Mouse (Mus musculus) layer of hippocampus, postnatal 25 days (tissue): ENCODE results near the gene Isoc2b. TPM values are rescaled to one million over a fixed set of nuclear protein-coding genes. Genes with fewer than 3 reads are reported as not detected.
A peak's percentile ranks its signal among the peaks of the same experiment; 100 is the strongest.
"Not testable (repeated sequence)": the region's sequence is repeated elsewhere in the genome, so short reads cannot be mapped to it uniquely, and the experiment has no call there.

Source experiments
- DNase-seq, 2 experiments: peaks; one replicate each; pipeline ENCODE4 v3.0.0; 2022; ENCODE audit warnings: mixed read lengths in 2 of 2, low spot score in 1 of 2; ENCODE audit errors: extremely low spot score in 1 of 2
- total RNA-seq, 2 experiments: library from RNA; stranded (reverse); gene quantifications; 2 replicates each; pipeline ENCODE4 v1.2.3; 2021

Gene Isoc2b
- total RNA-seq, 2 experiments from 2014 or later: 5.6 to 6.0 TPM

- no peak for DNase-seq
Measured at GRCm38 (mm10) chr7:4837639-4838038, 32.4 kb downstream of the Isoc2b start.

GRCm38 (mm10) chr7:4836351-4836792 is 33.7 kb downstream of the Isoc2b start:
- DNase-seq: no peak

- DNase-seq: no peak
Measured at GRCm38 (mm10) chr7:4835631-4836327, 34.3 kb downstream of the Isoc2b start.

GRCm38 (mm10) chr7:4830476-4830875 is 39.6 kb downstream of the Isoc2b start:
- no peak for DNase-seq

GRCm38 (mm10) chr7:4825365-4825764 is 44.7 kb downstream of the Isoc2b start:
- DNase-seq: no peak

GRCm38 (mm10) chr7:4822162-4822907 is 47.7 kb downstream of the Isoc2b start:
- no peak for DNase-seq

GRCm38 (mm10) chr7:4821690-4822089 is 48.4 kb downstream of the Isoc2b start:
- DNase-seq: no peak

GRCm38 (mm10) chr7:4820925-4821324 is 49.1 kb downstream of the Isoc2b start:
- DNase-seq: not testable (repeated sequence)

GRCm38 (mm10) chr7:4816559-4816958 is 53.5 kb downstream of the Isoc2b start:
- DNase-seq: no peak

- no peak for DNase-seq
Measured at GRCm38 (mm10) chr7:4813105-4813791, 56.8 kb downstream of the Isoc2b start.

- peak; percentile 95 for DNase-seq
Measured at GRCm38 (mm10) chr7:4812303-4813104, 57.6 kb downstream of the Isoc2b start, which contains the start of gene Ube2s. Gene Ube2s, minus strand, starts transcription at chr7:4812590.

- DNase-seq: no peak
Measured at GRCm38 (mm10) chr7:4811842-4812302, 58.2 kb downstream of the Isoc2b start.

- DNase-seq: not testable (repeated sequence)
Measured at GRCm38 (mm10) chr7:4811131-4811530, 58.9 kb downstream of the Isoc2b start.

GRCm38 (mm10) chr7:4806716-4807115 is 63.3 kb downstream of the Isoc2b start:
- DNase-seq: no peak

GRCm38 (mm10) chr7:4802247-4802646 is 67.8 kb downstream of the Isoc2b start:
- DNase-seq: no peak

- DNase-seq: no peak
Measured at GRCm38 (mm10) chr7:4795767-4796433, 74.2 kb downstream of the Isoc2b start.
